Mouse (Mus musculus): ENCODE measurements around the gene Car5b. TPM values are rescaled to one million over a fixed set of nuclear protein-coding genes. Genes with fewer than 3 reads are reported as not detected.

The Car5b gene
- polyA plus RNA-seq (2014; fragmentation: Nextera tagmentation; extraction: Ambion mirVana), result 0.68 and 0.71 TPM in 2 replicates

GRCm38 (mm10) chrX:164027607-164028289 lies at the start of gene Car5b:
Car5b (minus strand) TSS chrX:164027997.
- H3K27ac ChIP-seq (ENCODE audit: low read depth), result no peak within 1 kb of the TSS
- 16% methylated on average over 21 of the region's 22 CpGs for WGBS
- no peaks in the 10 kb centered on the region for H3K36me3 ChIP-seq (ENCODE audit: insufficient read depth)
- peak; percentile 95 for DNase-seq
- no peak within 1 kb of the TSS for H3K9ac ChIP-seq
- no peaks in the 10 kb centered on the region for H3K27me3 ChIP-seq (ENCODE audit: insufficient read depth, low read length)
- peak within 1 kb of the TSS; percentile 33 for H3K4me3 ChIP-seq (ENCODE audit: low read depth, low read length)
- H3K9me3 ChIP-seq (ENCODE audit: low read depth, low read length), result no peaks in the 10 kb centered on the region
- TF ChIP-seq CTCF (IDR thresholded peaks at IDR 0.05; ENCODE audit: low read depth), result no peak
- H3K4me1 ChIP-seq (ENCODE audit: insufficient read depth), result no peaks in the 10 kb centered on the region
- ATAC-seq (ENCODE audit: insufficient read depth), result peak; percentile 99
- peak within 1 kb of the TSS; percentile 60 for H3K4me2 ChIP-seq

- peak within 1 kb of the TSS; percentile 64 for H3K4me2 ChIP-seq
- no peak for TF ChIP-seq CTCF (IDR thresholded peaks at IDR 0.05; ENCODE audit: low read depth)
- H3K9ac ChIP-seq, result peak within 1 kb of the TSS; percentile 62
- DNase-seq (peak; percentile 95), ATAC-seq (ENCODE audit: insufficient read depth) (peak; percentile 99)
- H3K27ac ChIP-seq (ENCODE audit: low read depth), result peak within 1 kb of the TSS; percentile 86
- WGBS, result 8% methylated on average over 51 of the region's 54 CpGs
- peaks cover 14% of the 10 kb centered on the region; the same call in 1 of the 2 replicates for H3K36me3 ChIP-seq (ENCODE audit: insufficient read depth)
- no peaks in the 10 kb centered on the region for H3K9me3 ChIP-seq (ENCODE audit: low read depth, low read length)
- H3K4me1 ChIP-seq (ENCODE audit: insufficient read depth), result no peaks in the 10 kb centered on the region
- H3K27me3 ChIP-seq (ENCODE audit: insufficient read depth, low read length), result no peaks in the 10 kb centered on the region
- peak within 1 kb of the TSS; percentile 56 for H3K4me3 ChIP-seq (ENCODE audit: low read depth, low read length)
Observed at GRCm38 (mm10) chrX:164076040-164076775, 48.4 kb upstream of the Car5b start, which contains the start of gene Siah1b. Siah1b (minus strand) TSS chrX:164076493.

- no peak for ATAC-seq (ENCODE audit: insufficient read depth)
- no peak for TF ChIP-seq CTCF (IDR thresholded peaks at IDR 0.05; ENCODE audit: low read depth)
- 84% methylated on average over 4 of the region's 4 CpGs for WGBS
Observed at GRCm38 (mm10) chrX:164068968-164069367, 41.2 kb upstream of the Car5b start.

GRCm38 (mm10) chrX:164066185-164066584 lies 38.4 kb upstream of the Car5b start:
- DNase-seq (peak; percentile 90), ATAC-seq (ENCODE audit: insufficient read depth) (peak; percentile 84)
- peak; percentile 80 for TF ChIP-seq CTCF (IDR thresholded peaks at IDR 0.05; ENCODE audit: low read depth)
- H3K9me3 ChIP-seq (ENCODE audit: low read depth, low read length), result no peaks in the 10 kb centered on the region
- H3K4me2 ChIP-seq, result no peak overlapping the region
- H3K4me3 ChIP-seq (ENCODE audit: low read depth, low read length), result no peak overlapping the region
- H3K27me3 ChIP-seq (ENCODE audit: insufficient read depth, low read length), result no peaks in the 10 kb centered on the region
- H3K9ac ChIP-seq, result no peak overlapping the region
- 0 out of 2 replicates have a peak, but pooled peaks cover under 1% of the 10 kb centered on the region for H3K36me3 ChIP-seq (ENCODE audit: insufficient read depth)
- H3K4me1 ChIP-seq (ENCODE audit: insufficient read depth), result no peaks in the 10 kb centered on the region
- H3K27ac ChIP-seq (ENCODE audit: low read depth), result no peak overlapping the region
- WGBS, result 5% methylated on average over 2 of the region's 2 CpGs

More at GRCm38 (mm10) chrX:164068968-164069367, 41.2 kb upstream of the Car5b start:
- H3K4me3 ChIP-seq (ENCODE audit: low read depth, low read length), result no peak overlapping the region
- H3K27ac ChIP-seq (ENCODE audit: low read depth), result no peak overlapping the region
- no peaks in the 10 kb centered on the region for H3K27me3 ChIP-seq (ENCODE audit: insufficient read depth, low read length)
- no peak overlapping the region for H3K9ac ChIP-seq
- peaks cover 15% of the 10 kb centered on the region; the same call in 1 of the 2 replicates for H3K36me3 ChIP-seq (ENCODE audit: insufficient read depth)
- no peaks in the 10 kb centered on the region for H3K4me1 ChIP-seq (ENCODE audit: insufficient read depth)
- no peak for DNase-seq
- H3K4me2 ChIP-seq, result no peak overlapping the region
- no peaks in the 10 kb centered on the region for H3K9me3 ChIP-seq (ENCODE audit: low read depth, low read length)

GRCm38 (mm10) chrX:164059070-164059469 lies 31.3 kb upstream of the Car5b start:
- H3K4me2 ChIP-seq, result no peak overlapping the region
- no peak for ATAC-seq (ENCODE audit: insufficient read depth)
- no peaks in the 10 kb centered on the region for H3K36me3 ChIP-seq (ENCODE audit: insufficient read depth)
- no peaks in the 10 kb centered on the region for H3K9me3 ChIP-seq (ENCODE audit: low read depth, low read length)
- 63% methylated on average over 4 of the region's 4 CpGs for WGBS
- no peaks in the 10 kb centered on the region for H3K27me3 ChIP-seq (ENCODE audit: insufficient read depth, low read length)
- H3K27ac ChIP-seq (ENCODE audit: low read depth), result no peak overlapping the region
- H3K4me1 ChIP-seq (ENCODE audit: insufficient read depth), result no peaks in the 10 kb centered on the region
- no peak for TF ChIP-seq CTCF (IDR thresholded peaks at IDR 0.05; ENCODE audit: low read depth)
- no peak overlapping the region for H3K4me3 ChIP-seq (ENCODE audit: low read depth, low read length)
- no peak for DNase-seq
- H3K9ac ChIP-seq, result no peak overlapping the region

GRCm38 (mm10) chrX:164058523-164058922 lies 30.7 kb upstream of the Car5b start:
- H3K27me3 ChIP-seq (ENCODE audit: insufficient read depth, low read length), result no peaks in the 10 kb centered on the region
- no peaks in the 10 kb centered on the region for H3K9me3 ChIP-seq (ENCODE audit: low read depth, low read length)
- no peak overlapping the region for H3K9ac ChIP-seq
- no peaks in the 10 kb centered on the region for H3K36me3 ChIP-seq (ENCODE audit: insufficient read depth)
- 77% methylated on average over 3 of the region's 3 CpGs for WGBS
- no peak for TF ChIP-seq CTCF (IDR thresholded peaks at IDR 0.05; ENCODE audit: low read depth)
- DNase-seq, result no peak
- H3K27ac ChIP-seq (ENCODE audit: low read depth), result no peak overlapping the region
- no peaks in the 10 kb centered on the region for H3K4me1 ChIP-seq (ENCODE audit: insufficient read depth)
- no peak overlapping the region for H3K4me3 ChIP-seq (ENCODE audit: low read depth, low read length)
- no peak for ATAC-seq (ENCODE audit: insufficient read depth)
- H3K4me2 ChIP-seq, result no peak overlapping the region

- H3K4me3 ChIP-seq (ENCODE audit: low read depth, low read length), result no peak overlapping the region
- DNase-seq (no peak), ATAC-seq (ENCODE audit: insufficient read depth) (no peak)
- no peaks in the 10 kb centered on the region for H3K9me3 ChIP-seq (ENCODE audit: low read depth, low read length)
- no peak for TF ChIP-seq CTCF (IDR thresholded peaks at IDR 0.05; ENCODE audit: low read depth)
- no peaks in the 10 kb centered on the region for H3K4me1 ChIP-seq (ENCODE audit: insufficient read depth)
- no peak overlapping the region for H3K27ac ChIP-seq (ENCODE audit: low read depth)
- WGBS, result 70% methylated on average over 4 of the region's 4 CpGs
- H3K27me3 ChIP-seq (ENCODE audit: insufficient read depth, low read length), result no peaks in the 10 kb centered on the region
- H3K4me2 ChIP-seq, result no peak overlapping the region
- no peak overlapping the region for H3K9ac ChIP-seq
- H3K36me3 ChIP-seq (ENCODE audit: insufficient read depth), result no peaks in the 10 kb centered on the region
Observed at GRCm38 (mm10) chrX:164055726-164056125, 27.9 kb upstream of the Car5b start.

Measured in lung, embryonic 14.5 days (tissue).